Mouse (Mus musculus) kidney, embryonic 15.5 days (tissue): ENCODE results near the gene Mcoln2. TPM values are rescaled to one million over a fixed set of nuclear protein-coding genes. Genes with fewer than 3 reads are reported as not detected.

Experiments used
- ATAC-seq: fragments of 200-750 bp; cut with Nextera tagmentation; replicated peaks from 2 replicates; pipeline ENCODE4 v1.8.0; 2017; ENCODE audit warnings: moderate TSS enrichment; ENCODE audit not compliant: low FRiP score
- H3K27ac ChIP-seq: fragments of 300-500 bp; sonication (generic); 2 replicates; pipeline ENCODE4 v1.5.1; 2015; ENCODE audit warnings: mild to moderate bottlenecking, inconsistent platforms
- H3K27me3 ChIP-seq: fragments of 300-500 bp; sonication (generic); 2 replicates; pipeline ENCODE4 v1.6.1; 2015; ENCODE audit warnings: inconsistent platforms
- H3K36me3 ChIP-seq: fragments of 300-500 bp; sonication (generic); 2 replicates; pipeline ENCODE4 v1.6.1; 2015; ENCODE audit warnings: inconsistent platforms
- H3K4me1 ChIP-seq: fragments of 300-500 bp; sonication (generic); 2 replicates; pipeline ENCODE4 v1.6.1; 2015; ENCODE audit warnings: inconsistent platforms
- H3K4me2 ChIP-seq: fragments of 300-500 bp; sonication (generic); 2 replicates; pipeline ENCODE4 v1.6.1; 2015; ENCODE audit warnings: moderate library complexity, mild to moderate bottlenecking, inconsistent platforms
- H3K4me3 ChIP-seq: fragments of 300-500 bp; sonication (generic); replicated peaks from 2 replicates; pipeline ENCODE4 v1.5.1; 2015; ENCODE audit warnings: mild to moderate bottlenecking, inconsistent platforms
- H3K9ac ChIP-seq: fragments of 300-500 bp; sonication (generic); 2 replicates; pipeline ENCODE4 v1.6.1; 2015; ENCODE audit warnings: mild to moderate bottlenecking, inconsistent platforms
- H3K9me3 ChIP-seq: fragments of 300-500 bp; sonication (generic); replicated peaks from 2 replicates; pipeline ENCODE4 v1.6.1; 2016; ENCODE audit warnings: inconsistent platforms
- WGBS: fragments of 180-500 bp; shearing (Covaris S2); methylation state at CpG from one replicate; pipeline ENCODE4 v1.1.7; 2015; ENCODE audit warnings: mixed read lengths; 5-methylcytosine and 5-hydroxymethylcytosine counted together
- polyA plus RNA-seq: library from polyadenylated mRNA; unstranded; fragments of >200 nt; fragmentation: Nextera tagmentation; extraction: Ambion mirVana; gene quantifications from 2 replicates; pipeline ENCODE4 v1.2.1, GENCODE M21; 2015

Mcoln2 gene
- polyA plus RNA-seq: 0.78 and 0.91 TPM in 2 replicates

- ATAC-seq: peak; percentile 59
- peak within 1 kb of the TSS; percentile 34; the same call in 1 of the 2 replicates for H3K9ac ChIP-seq
- no peaks in the 10 kb centered on the region for H3K36me3 ChIP-seq
- WGBS: 14% methylated on average over 30 of the region's 34 CpGs
- peaks cover 14% of the 10 kb centered on the region for H3K27me3 ChIP-seq
- H3K9me3 ChIP-seq: no peaks in the 10 kb centered on the region
- H3K4me1 ChIP-seq: peaks cover 23% of the 10 kb centered on the region
- peak within 1 kb of the TSS; percentile 91 for H3K4me2 ChIP-seq
- no peak within 1 kb of the TSS for H3K27ac ChIP-seq
- H3K4me3 ChIP-seq: peak within 1 kb of the TSS; percentile 48
Measured at GRCm38 (mm10) chr3:146149156-146150057, at the start of gene Mcoln2. Gene Mcoln2, plus strand, starts transcription at chr3:146149833.

- H3K4me1 ChIP-seq: no peaks in the 10 kb centered on the region
- H3K9ac ChIP-seq: no peak overlapping the region
- H3K27ac ChIP-seq: no peak overlapping the region
- H3K27me3 ChIP-seq: no peaks in the 10 kb centered on the region
- ATAC-seq: no peak
- H3K36me3 ChIP-seq: no peaks in the 10 kb centered on the region
- no peak overlapping the region for H3K4me2 ChIP-seq
- H3K9me3 ChIP-seq: 0 out of 2 replicates have a peak, but pooled peaks cover 2% of the 10 kb centered on the region
- no peak overlapping the region for H3K4me3 ChIP-seq
Measured at GRCm38 (mm10) chr3:146099925-146100324, 49.7 kb upstream of the Mcoln2 start.

- Histone ChIP-seq H3K4me3 (no peak overlapping the region), H3K4me2 (no peak overlapping the region), H3K9ac (no peak overlapping the region), H3K36me3 (no peaks in the 10 kb centered on the region), H3K27me3 (no peaks in the 10 kb centered on the region), H3K27ac (no peak overlapping the region), H3K9me3 (peaks cover 2% of the 10 kb centered on the region; the same call in 1 of the 2 replicates), H3K4me1 (peaks cover under 1% of the 10 kb centered on the region; the same call in 1 of the 2 replicates)
- 62% methylated on average over 6 of the region's 6 CpGs for WGBS
- ATAC-seq: no peak
Measured at GRCm38 (mm10) chr3:146102049-146102448, 47.6 kb upstream of the Mcoln2 start.

- 4% methylated on average over 18 of the region's 18 CpGs for WGBS
- Histone ChIP-seq H3K27ac (no peak overlapping the region), H3K4me2 (peak overlapping the region; percentile 85), H3K4me3 (peak overlapping the region; percentile 46), H3K27me3 (peaks cover 3% of the 10 kb centered on the region; the same call in 1 of the 2 replicates), H3K9ac (peak overlapping the region; percentile 12; the same call in 1 of the 2 replicates), H3K4me1 (peaks cover 4% of the 10 kb centered on the region; the same call in 1 of the 2 replicates), H3K9me3 (peaks cover 2% of the 10 kb centered on the region; the same call in 1 of the 2 replicates), H3K36me3 (no peaks in the 10 kb centered on the region)
- ATAC-seq: peak; percentile 69
Measured at GRCm38 (mm10) chr3:146107116-146107849, 42.4 kb upstream of the Mcoln2 start.

- Histone ChIP-seq H3K27ac (no peak within 1 kb of the TSS), H3K4me1 (peaks cover 4% of the 10 kb centered on the region; the same call in 1 of the 2 replicates), H3K36me3 (no peaks in the 10 kb centered on the region), H3K4me3 (peak within 1 kb of the TSS; percentile 46), H3K9ac (peak within 1 kb of the TSS; percentile 12; the same call in 1 of the 2 replicates), H3K27me3 (peaks cover 3% of the 10 kb centered on the region; the same call in 1 of the 2 replicates), H3K4me2 (peak within 1 kb of the TSS; percentile 85), H3K9me3 (peaks cover 2% of the 10 kb centered on the region; the same call in 1 of the 2 replicates)
- ATAC-seq: peak; percentile 95
- WGBS: 12% methylated on average over 18 of the region's 18 CpGs
Measured at GRCm38 (mm10) chr3:146107921-146108571, 41.6 kb upstream of the Mcoln2 start, which contains the start of gene Wdr63. Gene Wdr63, minus strand, starts transcription at chr3:146108130.

GRCm38 (mm10) chr3:146108945-146109344 is 40.7 kb upstream of the Mcoln2 start:
- no peaks in the 10 kb centered on the region for H3K36me3 ChIP-seq
- H3K4me3 ChIP-seq: no peak overlapping the region
- H3K27me3 ChIP-seq: peaks cover 3% of the 10 kb centered on the region; the same call in 1 of the 2 replicates
- H3K4me2 ChIP-seq: no peak overlapping the region
- WGBS: 84% methylated on average over 2 of the region's 2 CpGs
- no peak overlapping the region for H3K27ac ChIP-seq
- H3K4me1 ChIP-seq: peaks cover 4% of the 10 kb centered on the region; the same call in 1 of the 2 replicates
- H3K9me3 ChIP-seq: peaks cover 2% of the 10 kb centered on the region; the same call in 1 of the 2 replicates
- no peak overlapping the region for H3K9ac ChIP-seq
- no peak for ATAC-seq

GRCm38 (mm10) chr3:146110358-146110757 is 39.3 kb upstream of the Mcoln2 start:
- no peak overlapping the region for H3K4me3 ChIP-seq
- no peaks in the 10 kb centered on the region for H3K36me3 ChIP-seq
- H3K4me1 ChIP-seq: peaks cover 4% of the 10 kb centered on the region; the same call in 1 of the 2 replicates
- peaks cover 3% of the 10 kb centered on the region; the same call in 1 of the 2 replicates for H3K27me3 ChIP-seq
- H3K9me3 ChIP-seq: no peaks in the 10 kb centered on the region; the same call in 1 of the 2 replicates
- no peak for ATAC-seq
- WGBS: 77% methylated on average over 2 of the region's 2 CpGs
- H3K27ac ChIP-seq: no peak overlapping the region
- H3K9ac ChIP-seq: no peak overlapping the region
- H3K4me2 ChIP-seq: no peak overlapping the region

- 72% methylated on average over 6 of the region's 6 CpGs for WGBS
- ATAC-seq: no peak
- Histone ChIP-seq H3K9ac (no peak overlapping the region), H3K36me3 (no peaks in the 10 kb centered on the region), H3K4me3 (no peak overlapping the region), H3K27me3 (peaks cover 3% of the 10 kb centered on the region; the same call in 1 of the 2 replicates), H3K27ac (no peak overlapping the region), H3K4me1 (peaks cover 4% of the 10 kb centered on the region; the same call in 1 of the 2 replicates), H3K4me2 (no peak overlapping the region), H3K9me3 (no peaks in the 10 kb centered on the region; the same call in 1 of the 2 replicates)
Measured at GRCm38 (mm10) chr3:146110916-146111315, 38.7 kb upstream of the Mcoln2 start.

GRCm38 (mm10) chr3:146117258-146117996 is 32.2 kb upstream of the Mcoln2 start, which contains the start of gene Mcoln3:
Gene Mcoln3, plus strand, starts transcription at chr3:146117450.
- peak; percentile 75 for ATAC-seq
- Histone ChIP-seq H3K9me3 (no peaks in the 10 kb centered on the region), H3K36me3 (no peaks in the 10 kb centered on the region), H3K4me2 (peak within 1 kb of the TSS; percentile 56), H3K4me1 (peaks cover 25% of the 10 kb centered on the region), H3K27ac (no peak within 1 kb of the TSS), H3K4me3 (peak within 1 kb of the TSS; percentile 39), H3K9ac (no peak within 1 kb of the TSS), H3K27me3 (peaks cover 27% of the 10 kb centered on the region)
- 9% methylated on average over 35 of the region's 35 CpGs for WGBS

GRCm38 (mm10) chr3:146117997-146118457 is 31.6 kb upstream of the Mcoln2 start:
- Histone ChIP-seq H3K27ac (no peak overlapping the region), H3K36me3 (no peaks in the 10 kb centered on the region), H3K27me3 (peaks cover 27% of the 10 kb centered on the region), H3K9ac (no peak overlapping the region), H3K4me3 (peak overlapping the region; percentile 39), H3K4me2 (peak overlapping the region; percentile 56), H3K9me3 (no peaks in the 10 kb centered on the region), H3K4me1 (peaks cover 25% of the 10 kb centered on the region)
- 48% methylated on average over 9 of the region's 9 CpGs for WGBS
- peak; percentile 15; the same call in 1 of the 2 replicates for ATAC-seq
